Mouse (Mus musculus) G1E (cell line): ENCODE data around the gene Tescl.

Experiments used
- CTCF ChIP-seq: IDR thresholded peaks from 2 replicates; pipeline ENCODE4 v1.5.1; 2012; ENCODE audit warnings: low read depth, low read length, inconsistent platforms, mixed read lengths
- GATA1 ChIP-seq: IDR thresholded peaks from 2 replicates; pipeline ENCODE4 v1.6.1; 2012; ENCODE audit warnings: borderline replicate concordance, low read length, inconsistent platforms, mixed read lengths
- GATA2 ChIP-seq: IDR thresholded peaks from 2 replicates; pipeline ENCODE4 v1.6.1; 2012; ENCODE audit warnings: low read depth, low read length, inconsistent platforms, borderline replicate concordance
- POLR2AphosphoS5 ChIP-seq: IDR thresholded peaks from 2 replicates; pipeline ENCODE4 v1.6.1; 2012; ENCODE audit warnings: low read depth, low read length, inconsistent platforms; ENCODE audit not compliant: insufficient replicate concordance
- TAL1 ChIP-seq: conservative IDR thresholded peaks from 2 replicates; pipeline ENCODE4 v1.6.1; 2012; ENCODE audit warnings: low read depth, low read length, inconsistent platforms, mixed read lengths

DNA sequence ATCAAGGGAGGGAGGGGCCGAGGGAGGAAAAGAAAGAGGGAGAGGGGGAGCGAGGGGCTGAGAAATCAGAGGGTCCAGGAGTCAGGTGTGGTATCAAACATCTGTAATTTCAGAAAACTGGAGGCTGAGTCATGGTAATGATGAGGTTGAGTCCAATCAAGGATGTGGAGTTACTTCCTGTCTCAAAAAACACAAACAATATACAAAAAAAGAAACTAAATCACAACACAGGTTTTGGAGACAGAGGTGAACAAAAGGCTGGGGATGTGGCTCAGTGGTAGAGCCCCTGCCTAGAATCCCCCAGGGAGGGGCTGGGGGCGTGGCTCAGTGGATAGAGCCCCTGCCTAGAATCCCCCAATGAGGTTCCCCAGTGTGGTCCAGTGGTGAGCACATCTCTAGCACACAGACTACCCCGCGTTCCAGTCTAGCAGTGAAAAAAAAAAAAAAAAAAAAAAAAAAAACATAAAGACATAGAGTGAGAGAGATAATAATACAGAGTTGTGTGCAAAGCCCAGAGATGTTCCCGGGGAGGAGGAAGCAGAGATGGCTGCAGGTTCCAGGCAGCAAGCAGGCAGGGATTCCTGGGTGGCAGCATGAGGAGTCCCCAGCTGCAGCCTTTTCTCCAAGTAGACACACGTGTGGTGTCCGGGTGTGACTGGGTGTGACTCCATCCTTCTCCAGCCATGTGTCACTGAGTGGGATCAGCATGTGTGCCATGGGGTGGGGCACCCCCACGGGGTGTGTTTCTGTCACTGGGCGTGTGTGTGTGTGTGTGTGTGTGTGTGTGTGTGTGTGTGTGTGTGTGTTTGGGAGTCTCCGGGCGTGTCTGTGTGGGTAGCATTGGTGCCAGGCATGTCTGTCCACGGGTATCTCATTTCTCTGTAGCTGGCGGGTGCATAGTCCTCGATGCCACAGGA is 33.2 kb upstream of the Tescl start:
- no peak for TF ChIP-seq CTCF
- no peak for TF ChIP-seq GATA1
- TF ChIP-seq GATA2 = no peak
- TF ChIP-seq POLR2AphosphoS5 = no peak
- TF ChIP-seq TAL1 = no peak
